Mouse (Mus musculus): ENCODE data around the gene Calu.

Gene Calu

GRCm38 (mm10) chr6:29425118-29425517 is 77.2 kb downstream of the Calu start:
- no peak for DNase-seq (ENCODE audit: low spot score)

GRCm38 (mm10) chr6:29426331-29426730 is 78.5 kb downstream of the Calu start:
- DNase-seq (ENCODE audit: low spot score): no peak

Data from c-Kit-positive CD71-positive TER-119-positive erythroid progenitor cells, embryonic 14.5 days (primary cell).